Mouse (Mus musculus): ENCODE results near the gene Zfp574.
"Not testable (repeated sequence)": the region's sequence is repeated elsewhere in the genome, so short reads cannot be mapped to it uniquely, and the experiment has no call there.

The Zfp574 gene

GRCm38 (mm10) chr7:25071979-25072715 lies at the start of gene Zfp574, which contains the start of gene Grik5:
Zfp574 (plus strand) TSS chr7:25072567.
Grik5 (minus strand) TSS chr7:25072346.
- DNase-seq (ENCODE audit: low spot score): peak; percentile 46

DNA sequence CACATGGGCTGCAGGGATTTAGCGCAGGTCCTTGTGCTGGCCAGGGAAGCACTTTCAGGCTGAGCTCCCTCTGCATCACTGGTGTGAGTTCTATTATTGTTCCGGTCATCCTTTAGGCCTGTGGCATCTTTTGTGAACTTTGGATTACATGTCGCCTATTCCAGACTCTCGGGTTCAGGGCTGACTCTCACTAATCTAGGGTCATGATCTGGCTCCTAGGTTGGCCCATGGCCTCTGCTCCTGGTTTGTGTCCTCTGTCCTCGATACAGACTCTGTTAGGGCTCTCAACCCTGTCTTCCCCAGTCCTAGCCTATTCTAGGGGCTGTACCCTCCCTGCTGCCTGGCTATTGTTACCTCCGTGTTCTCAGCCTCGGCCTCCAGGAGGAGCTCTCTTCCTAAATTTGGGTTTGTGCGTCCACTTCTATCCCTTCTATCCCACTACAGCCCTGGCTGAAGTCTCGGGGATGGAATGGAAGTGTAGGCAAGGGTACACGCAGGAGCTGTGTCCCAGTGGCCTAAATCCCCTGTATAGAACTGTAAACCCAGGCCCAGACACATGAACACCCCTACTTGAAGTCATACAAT lies 46.4 kb upstream of the Zfp574 start:
- DNase-seq (ENCODE audit: low spot score): peak; percentile 44

DNA sequence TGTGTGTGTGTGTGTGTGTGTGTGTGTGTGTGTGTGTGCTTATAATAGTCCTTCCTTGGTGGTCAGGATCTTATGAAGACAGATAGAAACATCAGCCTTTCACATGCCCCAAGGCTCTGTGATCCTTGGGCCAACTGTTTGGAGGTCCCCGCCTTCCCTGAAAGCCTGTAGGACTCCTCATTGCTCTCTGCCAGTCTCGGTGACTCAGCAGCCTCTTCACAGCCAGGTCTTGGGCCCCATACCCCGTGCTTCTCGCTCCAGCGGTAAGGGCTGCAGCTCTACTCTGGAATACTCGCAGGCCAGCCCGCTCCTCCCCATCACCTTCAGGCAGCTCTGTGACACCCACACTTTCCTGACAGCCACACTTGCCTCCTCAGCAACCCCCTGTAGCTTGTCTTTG lies 45.9 kb upstream of the Zfp574 start:
- no peak for DNase-seq (ENCODE audit: low spot score)

DNA sequence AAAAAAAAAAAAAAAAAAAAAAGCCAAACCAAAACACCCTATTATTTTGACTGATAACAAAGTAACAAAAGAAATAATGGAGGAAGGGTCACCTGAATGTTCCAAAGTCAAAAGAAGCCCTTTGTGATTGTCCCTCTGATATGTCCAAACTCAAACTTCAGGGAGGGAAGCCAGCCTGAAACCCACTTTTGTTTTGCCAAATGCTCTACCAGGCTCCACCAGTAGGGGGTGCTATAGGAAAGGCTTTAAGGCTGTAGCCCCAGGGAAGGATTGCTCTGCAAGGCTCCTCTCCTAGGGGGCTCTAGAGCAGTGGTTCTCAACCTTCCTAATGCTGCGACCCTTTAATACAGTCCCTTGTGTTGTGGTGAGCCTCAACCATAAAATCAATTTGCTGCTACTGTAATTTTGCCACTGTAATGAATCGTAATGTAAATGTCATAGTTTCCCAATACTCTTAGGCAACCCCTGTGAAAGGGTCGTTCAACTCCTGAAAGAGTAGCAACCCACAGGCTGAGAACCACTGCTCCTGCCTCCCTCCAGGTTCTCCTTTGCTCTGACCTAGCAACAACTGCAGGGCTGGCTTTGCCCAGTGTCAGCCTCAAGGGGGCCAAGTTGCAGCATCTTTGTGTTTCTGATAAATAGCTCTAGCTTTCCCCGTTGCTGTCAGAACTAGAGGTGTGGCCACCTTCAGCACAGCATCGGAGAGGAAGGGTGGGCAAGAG lies 42.2 kb upstream of the Zfp574 start:
- DNase-seq (ENCODE audit: low spot score): peak; percentile 79

GRCm38 (mm10) chr7:25031528-25031927 lies 40.8 kb upstream of the Zfp574 start:
- no peak for DNase-seq (ENCODE audit: low spot score)

DNA sequence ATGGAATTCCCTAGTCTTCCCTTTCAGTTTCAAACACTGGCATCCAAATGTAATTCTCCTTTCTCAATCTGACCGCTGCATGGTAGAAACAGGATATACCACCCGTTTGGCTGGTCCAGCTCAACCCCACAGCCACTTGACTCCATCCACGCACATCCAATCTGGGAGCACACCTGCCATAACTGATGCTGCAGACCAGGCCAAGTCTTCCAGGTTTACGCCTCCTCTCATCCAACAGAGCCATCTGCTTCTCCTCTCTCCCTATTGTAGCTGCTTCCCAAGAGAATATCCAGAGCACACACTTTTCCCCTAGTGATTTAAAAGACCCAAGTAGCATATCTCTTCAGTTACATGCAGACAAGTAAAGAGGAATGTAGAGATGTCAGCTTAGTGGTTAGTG lies 37.6 kb upstream of the Zfp574 start:
- no peak for DNase-seq (ENCODE audit: low spot score)

DNA sequence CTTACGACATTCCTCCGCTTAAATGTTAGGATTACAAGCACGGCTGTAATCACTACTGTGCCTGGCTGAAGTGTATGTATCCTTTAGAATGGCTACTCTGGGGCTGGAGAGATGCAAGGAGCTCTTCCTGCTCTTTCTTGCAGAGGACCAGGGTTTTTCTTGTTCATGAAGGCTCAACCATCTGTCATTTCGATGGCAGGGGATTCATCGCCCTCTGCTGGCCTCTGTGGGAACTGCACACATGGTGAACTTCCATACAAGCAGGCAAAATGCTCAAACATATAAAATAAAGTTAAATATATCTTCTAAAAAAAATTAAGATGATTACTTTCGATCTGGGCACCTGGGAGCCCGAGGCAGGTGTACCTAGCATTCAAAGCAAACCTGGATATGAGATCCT lies 36.5 kb upstream of the Zfp574 start:
- DNase-seq (ENCODE audit: low spot score): peak; percentile 82

DNA sequence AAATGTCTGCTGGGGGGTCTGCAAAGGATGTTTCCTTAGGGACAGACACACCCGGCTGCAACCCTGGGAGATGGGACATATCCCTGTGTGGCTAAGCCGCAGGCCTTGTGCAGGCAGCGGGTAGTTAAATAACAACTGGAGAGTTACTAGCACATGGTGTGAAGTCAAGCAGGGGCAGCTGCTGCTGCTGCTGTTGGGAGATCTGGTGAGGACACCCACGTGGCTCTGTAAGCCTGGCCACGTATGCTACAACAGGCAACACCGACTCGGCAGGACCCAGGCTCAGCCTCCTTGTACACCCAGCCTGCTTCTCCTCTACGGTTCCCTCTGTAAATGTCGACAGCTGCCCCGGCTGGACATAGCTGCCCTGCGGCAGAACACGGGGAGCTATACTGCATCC lies 30.4 kb upstream of the Zfp574 start:
- no peak for DNase-seq (ENCODE audit: low spot score)

DNA sequence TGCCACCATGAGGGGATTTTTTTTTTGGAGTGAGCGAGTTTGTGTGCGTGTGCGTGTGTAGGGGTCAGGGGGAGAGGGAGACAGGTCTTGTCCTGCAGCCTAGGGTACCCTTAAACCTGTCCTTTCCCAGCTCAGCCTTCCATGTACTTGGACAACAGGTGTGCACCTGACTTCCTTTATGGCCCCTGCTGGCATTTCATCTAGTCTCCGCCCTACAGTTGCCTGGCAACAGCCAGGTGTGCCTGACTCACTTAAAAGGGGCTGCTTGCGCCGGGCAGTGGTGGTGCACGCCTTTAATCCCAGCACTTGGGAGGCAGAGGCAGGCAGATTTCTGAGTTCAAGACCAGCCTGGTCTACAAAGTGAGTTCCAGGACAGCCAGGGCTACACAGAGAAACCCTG lies 27.8 kb upstream of the Zfp574 start:
- not testable (repeated sequence) for DNase-seq (ENCODE audit: low spot score)

DNA sequence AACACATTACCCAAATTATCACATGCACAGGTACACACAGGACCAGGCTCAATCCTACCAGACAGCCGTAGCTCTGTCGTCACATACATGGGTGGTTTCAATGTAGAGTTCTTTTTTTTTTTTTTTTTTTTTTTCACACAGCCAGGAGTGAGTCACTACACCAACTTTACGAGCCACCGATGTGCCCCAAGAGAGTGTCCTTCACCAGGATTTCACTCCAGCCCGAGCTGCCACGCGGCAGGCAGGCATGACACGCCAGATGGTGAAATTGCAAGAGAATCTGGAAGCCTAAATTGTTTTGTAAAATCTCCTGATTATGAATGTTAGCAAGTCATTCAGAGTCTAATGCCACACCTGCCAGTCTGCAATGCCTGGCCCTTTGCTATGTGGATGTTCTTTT lies 25.0 kb upstream of the Zfp574 start:
- no peak for DNase-seq (ENCODE audit: low spot score)

GRCm38 (mm10) chr7:25049295-25049930 lies 23.0 kb upstream of the Zfp574 start:
- DNase-seq (ENCODE audit: low spot score): no peak

DNA sequence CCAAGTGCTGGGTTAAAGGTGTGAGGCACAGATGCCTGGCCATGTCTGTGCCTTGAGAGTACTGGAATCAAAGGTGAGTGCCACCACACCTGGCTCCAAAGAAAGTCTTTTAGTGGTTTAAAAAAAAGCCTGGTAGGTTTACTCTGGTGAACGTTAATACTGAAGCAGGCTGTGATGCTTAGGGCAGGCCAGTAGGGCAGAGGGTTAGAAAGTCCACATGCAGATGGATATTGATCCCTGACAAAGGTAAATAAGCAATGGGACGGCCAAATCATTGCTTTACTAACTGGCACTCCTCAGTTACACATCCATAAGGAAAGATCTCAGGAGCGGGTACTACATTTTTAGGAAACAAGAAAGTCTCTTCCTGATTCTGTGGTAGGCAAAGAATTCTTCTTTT lies 19.8 kb upstream of the Zfp574 start:
- DNase-seq (ENCODE audit: low spot score): no peak

GRCm38 (mm10) chr7:25056951-25057350 lies 15.4 kb upstream of the Zfp574 start:
- DNase-seq (ENCODE audit: low spot score): no peak

DNA sequence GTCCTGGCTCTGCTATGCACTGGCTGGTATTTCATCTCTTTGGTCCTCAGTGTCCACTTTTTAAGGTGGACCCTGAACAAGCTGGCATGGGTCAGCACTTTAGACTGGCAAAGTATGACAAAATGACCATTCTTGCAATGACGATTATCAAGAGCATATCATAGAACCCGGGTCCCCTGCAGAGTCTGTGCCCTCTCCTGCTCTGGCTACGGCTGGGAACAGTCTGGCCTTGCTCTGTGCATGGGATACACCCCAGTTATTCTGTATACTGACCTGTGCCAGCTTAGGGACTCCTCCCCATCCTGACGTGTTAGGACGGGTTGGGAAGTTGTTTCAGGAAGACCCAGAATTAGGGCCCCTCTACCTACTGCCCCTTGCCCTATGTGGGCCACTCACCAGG lies 14.5 kb upstream of the Zfp574 start:
- DNase-seq (ENCODE audit: low spot score): no peak

- no peak for DNase-seq (ENCODE audit: low spot score)
These were observed 14.0 kb upstream of the Zfp574 start for GRCm38 (mm10) chr7:25058394-25058793.

GRCm38 (mm10) chr7:25058836-25059235 lies 13.5 kb upstream of the Zfp574 start:
- no peak for DNase-seq (ENCODE audit: low spot score)

GRCm38 (mm10) chr7:25063346-25063745 lies 9.0 kb upstream of the Zfp574 start:
- DNase-seq (ENCODE audit: low spot score): no peak

GRCm38 (mm10) chr7:25063900-25064299 lies 8.5 kb upstream of the Zfp574 start:
- DNase-seq (ENCODE audit: low spot score): no peak

DNA sequence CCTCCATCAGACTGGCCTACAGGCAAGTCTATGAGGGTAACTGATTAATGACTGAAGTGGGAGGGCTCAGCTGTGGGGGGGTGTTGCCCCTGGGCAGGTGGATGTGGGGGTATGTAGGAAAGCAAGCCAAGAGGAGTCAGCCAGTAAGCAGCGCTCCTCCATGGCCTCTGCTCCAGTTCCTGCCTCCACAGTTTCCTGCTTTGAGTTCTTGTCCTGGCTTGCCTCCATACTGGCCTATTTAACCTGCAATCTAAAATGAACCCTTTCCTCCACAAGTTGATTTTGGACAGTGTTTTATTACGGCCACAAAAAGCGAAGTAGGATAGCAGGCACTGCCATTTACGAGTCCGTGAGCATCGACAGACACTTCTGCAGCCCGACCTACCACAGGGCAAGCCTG lies 5.0 kb upstream of the Zfp574 start:
- DNase-seq (ENCODE audit: low spot score): no peak

- no peak for DNase-seq (ENCODE audit: low spot score)
These were observed 4.3 kb upstream of the Zfp574 start for GRCm38 (mm10) chr7:25067909-25068656.

- peak; percentile 56 for DNase-seq (ENCODE audit: low spot score)
These were observed 3.6 kb upstream of the Zfp574 start for GRCm38 (mm10) chr7:25068724-25069123.

Measured in embryo, embryonic 10 days (tissue).